Mouse (Mus musculus): Measurements from ENCODE around the gene Serpina16.

DNA sequence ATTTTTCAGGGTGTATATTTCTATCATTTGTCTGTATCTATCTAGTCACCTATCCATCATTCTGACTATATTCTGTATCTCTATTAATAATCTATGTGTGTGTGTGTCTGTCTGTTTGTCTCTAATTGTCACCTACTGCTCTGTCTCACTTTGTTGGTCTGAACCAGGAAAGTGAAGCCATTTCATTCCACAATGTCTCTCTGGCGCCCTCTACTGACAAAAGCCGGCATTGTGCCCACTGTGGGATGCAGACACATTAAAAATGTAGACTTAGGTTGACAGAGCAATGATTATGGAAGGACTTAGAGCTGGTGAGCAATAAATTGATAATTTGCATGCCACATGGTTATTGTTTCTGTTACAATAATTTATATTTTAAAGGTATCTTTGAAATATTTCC, 32.6 kb downstream of the Serpina16 start:
- TF ChIP-seq CTCF (IDR thresholded peaks at IDR 0.05; ENCODE audit: low read depth) (peak; percentile 93), EP300 (IDR thresholded peaks at IDR 0.05; ENCODE audit: low read depth) (no peak)
